Mouse (Mus musculus): ENCODE measurements around the gene Acot2. TPM values are rescaled to one million over a fixed set of nuclear protein-coding genes. Genes with fewer than 3 reads are reported as not detected.

Gene Acot2
- polyA plus RNA-seq, 1 experiment from 2014 or later = 13.3 TPM

DNA sequence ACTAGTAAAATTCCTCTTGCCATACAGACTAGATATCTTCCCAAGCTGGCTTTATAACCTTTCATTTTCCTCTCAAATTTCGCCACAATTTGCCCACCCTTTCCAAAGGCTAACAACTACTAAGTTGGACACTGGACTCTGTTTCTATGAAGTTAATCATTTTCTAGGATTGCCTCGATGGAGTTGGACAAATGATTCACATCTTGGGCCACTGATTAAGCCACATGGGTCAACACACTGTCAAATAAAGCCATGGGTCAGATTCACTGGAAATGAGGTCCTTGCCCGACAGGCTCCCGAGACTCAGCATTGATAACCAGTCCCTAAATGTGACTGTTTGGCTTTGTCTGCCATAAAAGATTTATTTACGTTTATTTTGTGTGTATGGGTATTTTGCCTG, 54.6 kb downstream of the Acot2 start:
- Histone ChIP-seq H3K9ac (replicated peaks) (no peak overlapping the region), H3K27me3 (replicated peaks) (no peaks in the 10 kb centered on the region), H3K4me1 (0 out of 2 replicates have a peak, but pooled peaks cover 3% of the 10 kb centered on the region), H3K4me3 (replicated peaks) (no peak overlapping the region), H3K27ac (replicated peaks) (no peak overlapping the region), H3K36me3 (no peaks in the 10 kb centered on the region; the same call in 1 of the 2 replicates), H3K4me2 (no peak overlapping the region), H3K9me3 (replicated peaks) (no peaks in the 10 kb centered on the region)
- WGBS = 92% methylated on average over 5 of the region's 5 CpGs
- ATAC-seq (ENCODE audit: low FRiP score) = no peak

Other genes starting within 250 kb of the Acot2 start
- gene Papln, start 224.2 kb upstream of the Acot2 start, polyA plus RNA-seq (2015; fragmentation: Nextera tagmentation; extraction: Ambion mirVana) = 0.23 and 0.43 TPM in 2 replicates
- gene Numb, start 65.9 kb upstream of the Acot2 start, polyA plus RNA-seq (2015; fragmentation: Nextera tagmentation; extraction: Ambion mirVana) = 14.9 and 17.4 TPM in 2 replicates
- gene Riox1, start 37.3 kb upstream of the Acot2 start, polyA plus RNA-seq (2015; fragmentation: Nextera tagmentation; extraction: Ambion mirVana) = 11.7 and 11.9 TPM in 2 replicates
- gene Heatr4, start 3.0 kb upstream of the Acot2 start, polyA plus RNA-seq (2015; fragmentation: Nextera tagmentation; extraction: Ambion mirVana) = not detected in 2 replicates
- 71.2 and 78.4 TPM in 2 replicates for gene Acot1, start 21.6 kb downstream of the Acot2 start, polyA plus RNA-seq (2015; fragmentation: Nextera tagmentation; extraction: Ambion mirVana)
- gene Acot4, start 50.5 kb downstream of the Acot2 start, polyA plus RNA-seq (2015; fragmentation: Nextera tagmentation; extraction: Ambion mirVana) = 0.55 and 1.2 TPM in 2 replicates
- not detected in 2 replicates for gene Gm49366, start 51.1 kb downstream of the Acot2 start, polyA plus RNA-seq (2015; fragmentation: Nextera tagmentation; extraction: Ambion mirVana)
- 0.80 and 1.1 TPM in 2 replicates for gene Acot3, start 64.3 kb downstream of the Acot2 start, polyA plus RNA-seq (2015; fragmentation: Nextera tagmentation; extraction: Ambion mirVana)
- 0.88 and 1.00 TPM in 2 replicates for gene Acot5, start 81.5 kb downstream of the Acot2 start, polyA plus RNA-seq (2015; fragmentation: Nextera tagmentation; extraction: Ambion mirVana)
- gene Acot6, start 112.8 kb downstream of the Acot2 start, polyA plus RNA-seq (2015; fragmentation: Nextera tagmentation; extraction: Ambion mirVana) = 1.4 and 1.6 TPM in 2 replicates
- 6.7 and 7.0 TPM in 2 replicates for gene Dnal1, start 126.5 kb downstream of the Acot2 start, polyA plus RNA-seq (2015; fragmentation: Nextera tagmentation; extraction: Ambion mirVana)
- gene Pnma1, start 160.6 kb downstream of the Acot2 start, polyA plus RNA-seq (2015; fragmentation: Nextera tagmentation; extraction: Ambion mirVana) = 3.2 and 3.8 TPM in 2 replicates
- gene Elmsan1, start 231.0 kb downstream of the Acot2 start, polyA plus RNA-seq (2015; fragmentation: Nextera tagmentation; extraction: Ambion mirVana) = 4.0 and 5.4 TPM in 2 replicates